Mouse (Mus musculus): ENCODE data around the gene Epb41l3.

Epb41l3 gene

GRCm38 (mm10) chr17:69075501-69076237, at the start of gene Epb41l3:
Gene Epb41l3 (plus strand): TSS chr17:69075683.
- in situ Hi-C loops (cut with MboI; ENCODE audit: low pct_unique_long_range_greater_than_20kb in 1 of 2, low sequenced_read_pairs in 2 of 2, unreplicated experiment in 1 of 2), result no loop called here

GRCm38 (mm10) chr17:69038760-69039675, 36.5 kb upstream of the Epb41l3 start:
- in situ Hi-C loops (cut with MboI; ENCODE audit: low pct_unique_long_range_greater_than_20kb in 1 of 2, low sequenced_read_pairs in 2 of 2, unreplicated experiment in 1 of 2), result no loop called here

- in situ Hi-C loops (cut with MboI; ENCODE audit: low pct_unique_long_range_greater_than_20kb in 1 of 2, low sequenced_read_pairs in 2 of 2, unreplicated experiment in 1 of 2), result no loop called here
Observed at GRCm38 (mm10) chr17:69041516-69041915, 34.0 kb upstream of the Epb41l3 start.

GRCm38 (mm10) chr17:69048826-69049225, 26.7 kb upstream of the Epb41l3 start:
- in situ Hi-C loops (cut with MboI; ENCODE audit: low pct_unique_long_range_greater_than_20kb in 1 of 2, low sequenced_read_pairs in 2 of 2, unreplicated experiment in 1 of 2), result no loop called here

GRCm38 (mm10) chr17:69054029-69054428, 21.5 kb upstream of the Epb41l3 start:
- in situ Hi-C loops (cut with MboI; ENCODE audit: low pct_unique_long_range_greater_than_20kb in 1 of 2, low sequenced_read_pairs in 2 of 2, unreplicated experiment in 1 of 2), result no loop called here

- in situ Hi-C loops (cut with MboI; ENCODE audit: low pct_unique_long_range_greater_than_20kb in 1 of 2, low sequenced_read_pairs in 2 of 2, unreplicated experiment in 1 of 2), result no loop called here
Observed at GRCm38 (mm10) chr17:69059760-69060159, 15.7 kb upstream of the Epb41l3 start.

GRCm38 (mm10) chr17:69060388-69060787, 15.1 kb upstream of the Epb41l3 start:
- in situ Hi-C loops (cut with MboI; ENCODE audit: low pct_unique_long_range_greater_than_20kb in 1 of 2, low sequenced_read_pairs in 2 of 2, unreplicated experiment in 1 of 2), result no loop called here

GRCm38 (mm10) chr17:69061883-69062745, 13.4 kb upstream of the Epb41l3 start:
- in situ Hi-C loops (cut with MboI; ENCODE audit: low pct_unique_long_range_greater_than_20kb in 1 of 2, low sequenced_read_pairs in 2 of 2, unreplicated experiment in 1 of 2), result no loop called here

GRCm38 (mm10) chr17:69067937-69068739, 7.3 kb upstream of the Epb41l3 start:
- in situ Hi-C loops (cut with MboI; ENCODE audit: low pct_unique_long_range_greater_than_20kb in 1 of 2, low sequenced_read_pairs in 2 of 2, unreplicated experiment in 1 of 2), result no loop called here

GRCm38 (mm10) chr17:69074095-69074494, 1.4 kb upstream of the Epb41l3 start:
- in situ Hi-C loops (cut with MboI; ENCODE audit: low pct_unique_long_range_greater_than_20kb in 1 of 2, low sequenced_read_pairs in 2 of 2, unreplicated experiment in 1 of 2), result no loop called here

GRCm38 (mm10) chr17:69076238-69076625, 749 bp downstream of the Epb41l3 start:
- in situ Hi-C loops (cut with MboI; ENCODE audit: low pct_unique_long_range_greater_than_20kb in 1 of 2, low sequenced_read_pairs in 2 of 2, unreplicated experiment in 1 of 2), result no loop called here

- in situ Hi-C loops (cut with MboI; ENCODE audit: low pct_unique_long_range_greater_than_20kb in 1 of 2, low sequenced_read_pairs in 2 of 2, unreplicated experiment in 1 of 2), result no loop called here
Observed at GRCm38 (mm10) chr17:69076747-69077543, 1.5 kb downstream of the Epb41l3 start.

GRCm38 (mm10) chr17:69077544-69077920, 2.0 kb downstream of the Epb41l3 start:
- in situ Hi-C loops (cut with MboI; ENCODE audit: low pct_unique_long_range_greater_than_20kb in 1 of 2, low sequenced_read_pairs in 2 of 2, unreplicated experiment in 1 of 2), result no loop called here

GRCm38 (mm10) chr17:69082316-69082715, 6.8 kb downstream of the Epb41l3 start:
- in situ Hi-C loops (cut with MboI; ENCODE audit: low pct_unique_long_range_greater_than_20kb in 1 of 2, low sequenced_read_pairs in 2 of 2, unreplicated experiment in 1 of 2), result no loop called here

GRCm38 (mm10) chr17:69091618-69092017, 16.1 kb downstream of the Epb41l3 start:
- in situ Hi-C loops (cut with MboI; ENCODE audit: low pct_unique_long_range_greater_than_20kb in 1 of 2, low sequenced_read_pairs in 2 of 2, unreplicated experiment in 1 of 2), result no loop called here

- in situ Hi-C loops (cut with MboI; ENCODE audit: low pct_unique_long_range_greater_than_20kb in 1 of 2, low sequenced_read_pairs in 2 of 2, unreplicated experiment in 1 of 2), result no loop called here
Observed at GRCm38 (mm10) chr17:69097068-69097467, 21.6 kb downstream of the Epb41l3 start.

GRCm38 (mm10) chr17:69097955-69098354, 22.5 kb downstream of the Epb41l3 start:
- in situ Hi-C loops (cut with MboI; ENCODE audit: low pct_unique_long_range_greater_than_20kb in 1 of 2, low sequenced_read_pairs in 2 of 2, unreplicated experiment in 1 of 2), result no loop called here

All from mouse embryonic stem cell (cell line).